Mouse (Mus musculus) kidney, postnatal 0 days (tissue): Measurements from ENCODE around the gene Dnah7c. TPM values are rescaled to one million over a fixed set of nuclear protein-coding genes. Genes with fewer than 3 reads are reported as not detected.
A peak's percentile ranks its signal among the peaks of the same experiment; 100 is the strongest.

Experiments used
- ATAC-seq: fragments of 200-750 bp; cut with Nextera tagmentation; replicated peaks from 2 replicates; pipeline ENCODE4 v1.8.0; 2017; ENCODE audit warnings: low read depth, moderate number of reproducible peaks, moderate TSS enrichment, moderate library complexity; ENCODE audit not compliant: low FRiP score
- DNase-seq: peaks from one replicate; pipeline ENCODE4 v3.0.0-alpha.2; 2016; ENCODE audit warnings: low spot score
- H3K27ac ChIP-seq: fragments of 300-500 bp; sonication (generic); 2 replicates; pipeline ENCODE4 v1.5.1; 2014; ENCODE audit warnings: mild to moderate bottlenecking
- H3K27me3 ChIP-seq: fragments of 300-500 bp; sonication (generic); 2 replicates; pipeline ENCODE4 v1.6.1; 2014; ENCODE audit warnings: low read length, mixed read lengths; ENCODE audit not compliant: insufficient read depth
- H3K36me3 ChIP-seq: fragments of 300-500 bp; sonication (generic); 2 replicates; pipeline ENCODE4 v1.6.1; 2014; ENCODE audit warnings: low read length, mixed read lengths; ENCODE audit not compliant: insufficient read depth
- H3K4me1 ChIP-seq: fragments of 300-500 bp; sonication (generic); replicated peaks from 2 replicates; pipeline ENCODE4 v1.6.1; 2014; ENCODE audit warnings: antibody characterized with exemption, low read length, mixed read lengths; ENCODE audit not compliant: insufficient read depth
- H3K4me2 ChIP-seq: fragments of 300-500 bp; sonication (generic); 2 replicates; pipeline ENCODE4 v1.6.1; 2014; ENCODE audit warnings: mild to moderate bottlenecking, low read length, moderate library complexity, mixed read lengths
- H3K4me3 ChIP-seq: fragments of 300-500 bp; sonication (generic); replicated peaks from 2 replicates; pipeline ENCODE4 v1.5.1; 2014; ENCODE audit warnings: low read depth, low read length
- H3K9ac ChIP-seq: fragments of 300-500 bp; sonication (generic); 2 replicates; pipeline ENCODE4 v1.6.1; 2014; ENCODE audit warnings: low read depth, low read length
- H3K9me3 ChIP-seq: fragments of 300-500 bp; sonication (generic); replicated peaks from 2 replicates; pipeline ENCODE4 v1.6.1; 2016; ENCODE audit warnings: low read length, inconsistent platforms, mixed read lengths
- CTCF ChIP-seq: IDR thresholded peaks from 2 replicates; pipeline ENCODE4 v1.5.1; 2016; ENCODE audit warnings: antibody characterized with exemption, low read depth, mild to moderate bottlenecking, moderate library complexity
- WGBS: fragments of 180-500 bp; shearing (Covaris S2); extraction: QIAGEN DNeasy Blood & Tissue Kit; methylation state at CpG from one replicate; pipeline ENCODE4 v1.1.7; 2014; 5-methylcytosine and 5-hydroxymethylcytosine counted together
- polyA plus RNA-seq: library from polyadenylated mRNA; unstranded; fragments of >200 nt; fragmentation: Nextera tagmentation; extraction: Ambion mirVana; gene quantifications from 2 replicates; pipeline ENCODE4 v1.2.1, GENCODE M21; 2015

Gene Dnah7c
- polyA plus RNA-seq, 1 experiment from 2014 or later, result 0.08 TPM

- no peak for TF ChIP-seq CTCF
- H3K4me2 ChIP-seq, result no peak overlapping the region
- H3K27me3 ChIP-seq, result no peaks in the 10 kb centered on the region
- no peaks in the 10 kb centered on the region for H3K4me1 ChIP-seq
- no peak overlapping the region for H3K9ac ChIP-seq
- H3K27ac ChIP-seq, result no peak overlapping the region
- WGBS, result 43% methylated on average over 5 of the region's 5 CpGs
- H3K9me3 ChIP-seq, result no peaks in the 10 kb centered on the region
- ATAC-seq (no peak), DNase-seq (no peak)
- H3K36me3 ChIP-seq, result no peaks in the 10 kb centered on the region
- no peak overlapping the region for H3K4me3 ChIP-seq
Observed at GRCm38 (mm10) chr1:46845221-46845620, 419.8 kb downstream of the Dnah7c start.

- ATAC-seq, result no peak
- WGBS, result 59% methylated on average over 1 of the region's 1 CpGs
- Histone ChIP-seq H3K36me3 (no peaks in the 10 kb centered on the region), H3K9ac (no peak overlapping the region), H3K4me3 (no peak overlapping the region), H3K4me2 (no peak overlapping the region), H3K9me3 (no peaks in the 10 kb centered on the region), H3K4me1 (no peaks in the 10 kb centered on the region; the same call in 1 of the 2 replicates), H3K27ac (no peak overlapping the region), H3K27me3 (no peaks in the 10 kb centered on the region)
- peak; percentile 92 for TF ChIP-seq CTCF
- peak; percentile 92 for DNase-seq
Observed at GRCm38 (mm10) chr1:46849758-46850157, 424.4 kb downstream of the Dnah7c start.

GRCm38 (mm10) chr1:46851586-46851985, 426.2 kb downstream of the Dnah7c start:
- H3K27ac ChIP-seq, result no peak overlapping the region

DNA sequence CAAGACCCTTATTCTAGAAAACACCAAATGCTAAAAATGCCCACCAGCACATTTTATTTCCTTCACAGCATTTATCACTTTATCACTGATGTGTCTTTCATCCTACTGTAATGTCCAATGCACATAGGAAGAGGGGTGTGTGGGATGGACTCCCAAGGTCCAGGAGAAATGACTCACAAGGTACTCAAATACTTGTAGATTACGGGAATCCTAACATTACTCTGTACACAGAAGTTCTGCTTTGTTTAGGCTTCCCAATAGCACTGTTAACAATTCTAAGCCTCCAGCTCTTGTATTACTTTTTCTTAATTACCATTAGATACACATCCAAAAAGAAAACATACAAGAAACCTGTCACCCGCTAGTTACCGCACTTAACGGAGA, 426.8 kb downstream of the Dnah7c start:
- H3K4me1 ChIP-seq, result no peaks in the 10 kb centered on the region; the same call in 1 of the 2 replicates
- H3K27ac ChIP-seq, result peak overlapping the region; percentile 100
- ATAC-seq (no peak), DNase-seq (no peak)
- H3K4me2 ChIP-seq, result peak overlapping the region; percentile 81
- TF ChIP-seq CTCF, result no peak
- no peaks in the 10 kb centered on the region for H3K9me3 ChIP-seq
- peak overlapping the region; percentile 100 for H3K9ac ChIP-seq
- peak overlapping the region; percentile 97 for H3K4me3 ChIP-seq
- 1% methylated on average over 4 of the region's 4 CpGs for WGBS
- H3K36me3 ChIP-seq, result no peaks in the 10 kb centered on the region
- H3K27me3 ChIP-seq, result no peaks in the 10 kb centered on the region

More at GRCm38 (mm10) chr1:46851586-46851985, 426.2 kb downstream of the Dnah7c start:
- Histone ChIP-seq H3K9me3 (no peaks in the 10 kb centered on the region), H3K4me1 (no peaks in the 10 kb centered on the region; the same call in 1 of the 2 replicates), H3K4me3 (no peak overlapping the region), H3K27me3 (no peaks in the 10 kb centered on the region), H3K36me3 (no peaks in the 10 kb centered on the region), H3K9ac (no peak overlapping the region), H3K4me2 (peak overlapping the region; percentile 81)
- DNase-seq, result peak; percentile 6
- TF ChIP-seq CTCF, result no peak
- 52% methylated on average over 4 of the region's 4 CpGs for WGBS
- no peak for ATAC-seq

GRCm38 (mm10) chr1:46852600-46853272, 427.3 kb downstream of the Dnah7c start:
- H3K27me3 ChIP-seq, result no peaks in the 10 kb centered on the region
- peak overlapping the region; percentile 100 for H3K27ac ChIP-seq
- H3K9ac ChIP-seq, result peak overlapping the region; percentile 100
- peak overlapping the region; percentile 81 for H3K4me2 ChIP-seq
- no peak for TF ChIP-seq CTCF
- WGBS, result under 1% methylated on average over 63 of the region's 75 CpGs
- H3K4me3 ChIP-seq, result peak overlapping the region; percentile 97
- no peaks in the 10 kb centered on the region for H3K36me3 ChIP-seq
- no peaks in the 10 kb centered on the region; the same call in 1 of the 2 replicates for H3K4me1 ChIP-seq
- no peaks in the 10 kb centered on the region for H3K9me3 ChIP-seq
- peak; percentile 49 for ATAC-seq
- peak; percentile 85 for DNase-seq

DNA sequence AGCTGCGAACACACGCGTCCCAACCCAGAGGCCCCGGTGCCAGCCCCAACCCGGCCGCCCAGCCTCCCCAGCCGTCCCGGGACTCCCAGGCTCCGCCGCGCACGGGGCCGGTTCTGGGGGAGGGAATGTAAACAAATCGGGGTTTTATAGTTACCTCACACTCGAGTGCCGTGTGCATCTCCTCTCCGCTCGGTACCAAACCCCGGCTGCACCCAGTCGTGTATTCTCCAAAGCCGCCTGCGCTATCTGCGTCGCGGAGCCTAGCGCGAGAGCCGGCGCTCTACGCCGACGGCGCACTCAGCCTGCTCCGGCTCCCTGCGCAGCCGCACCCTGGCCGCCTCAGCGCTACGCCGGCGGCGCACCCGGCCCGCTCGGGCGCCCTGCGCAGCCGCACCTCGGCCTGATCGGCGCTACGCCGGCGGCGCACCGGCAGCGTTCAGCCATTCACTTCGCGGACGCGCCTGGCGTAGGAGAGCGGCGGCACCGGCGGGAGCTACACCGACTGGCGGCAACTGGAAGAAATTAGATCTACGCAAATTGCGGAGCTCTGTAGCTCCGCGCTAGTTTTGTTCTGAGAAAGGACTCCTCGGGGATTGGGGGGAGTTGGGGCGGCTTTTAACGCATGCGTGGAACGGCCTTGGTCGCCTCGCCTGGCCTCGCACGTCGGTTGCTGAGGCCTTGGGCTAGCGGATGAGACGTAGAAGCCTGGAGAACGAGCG, 428.1 kb downstream of the Dnah7c start:
- Histone ChIP-seq H3K9ac (peak overlapping the region; percentile 100), H3K36me3 (no peaks in the 10 kb centered on the region), H3K4me1 (no peaks in the 10 kb centered on the region; the same call in 1 of the 2 replicates), H3K9me3 (no peaks in the 10 kb centered on the region), H3K27me3 (no peaks in the 10 kb centered on the region), H3K4me3 (peak overlapping the region; percentile 97), H3K4me2 (peak overlapping the region; percentile 81), H3K27ac (peak overlapping the region; percentile 100)
- DNase-seq, result peak; percentile 98
- peak; percentile 96 for ATAC-seq
- WGBS, result under 1% methylated on average over 86 of the region's 86 CpGs
- 0 out of 2 replicates have a peak, but pooled peaks have one; percentile 2 for TF ChIP-seq CTCF
